Mouse (Mus musculus): Measurements from ENCODE around the gene Olfr1495. TPM values are rescaled to one million over a fixed set of nuclear protein-coding genes. Genes with fewer than 3 reads are reported as not detected.
"Not testable (repeated sequence)": the region's sequence is repeated elsewhere in the genome, so short reads cannot be mapped to it uniquely, and the experiment has no call there.

Gene Olfr1495
- not detected in 2 replicates for polyA plus RNA-seq (2016; fragmentation: Nextera tagmentation; extraction: Ambion mirVana)

GRCm38 (mm10) chr19:13764306-13764705 lies at the start of gene Olfr1495:
Gene Olfr1495 (plus strand): TSS chr19:13764606.
- Histone ChIP-seq H3K36me3 (replicated peaks) (no peaks in the 10 kb centered on the region), H3K27me3 (ENCODE audit: poor library complexity, severe bottlenecking) (no peaks in the 10 kb centered on the region), H3K4me3 (no peak within 1 kb of the TSS), H3K27ac (no peak within 1 kb of the TSS), H3K4me1 (no peaks in the 10 kb centered on the region), H3K9me3 (peaks cover 6% of the 10 kb centered on the region; the same call in 1 of the 2 replicates)
- DNase-seq (ENCODE audit: extremely low spot score, low spot score), result no peak
- WGBS, result 81% methylated on average over 3 of the region's 3 CpGs

DNA sequence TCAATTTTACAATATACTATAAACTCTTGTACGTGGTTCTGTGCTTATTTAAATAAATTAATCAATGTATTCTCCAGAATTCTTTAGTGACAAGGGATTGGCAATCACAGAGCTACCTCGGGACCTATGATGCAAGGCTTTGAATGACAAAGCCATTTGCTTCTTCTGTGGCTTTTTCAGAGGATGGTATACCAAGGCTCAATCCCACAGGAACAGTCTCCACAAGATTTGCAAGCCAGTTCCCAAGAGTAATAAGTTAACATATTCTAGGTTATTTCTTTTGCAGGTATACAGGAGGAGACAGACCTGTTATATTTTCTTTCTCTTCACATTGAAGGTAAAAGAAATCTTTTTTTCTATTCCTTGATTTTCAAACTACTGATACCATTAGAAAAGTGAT lies 41.4 kb upstream of the Olfr1495 start, which contains the start of gene Olfr1493-ps1:
Gene Olfr1493-ps1 (plus strand): TSS at position 301 of the 400 bp plus-strand sequence.
- peaks cover 8% of the 10 kb centered on the region; the same call in 1 of the 2 replicates for H3K9me3 ChIP-seq
- no peaks in the 10 kb centered on the region for H3K4me1 ChIP-seq
- 64% methylated on average over 2 of the region's 2 CpGs for WGBS
- no peaks in the 10 kb centered on the region for H3K27me3 ChIP-seq (ENCODE audit: poor library complexity, severe bottlenecking)
- no peak within 1 kb of the TSS for H3K27ac ChIP-seq
- DNase-seq (ENCODE audit: extremely low spot score, low spot score), result no peak
- no peaks in the 10 kb centered on the region for H3K36me3 ChIP-seq (replicated peaks)
- no peak within 1 kb of the TSS for H3K4me3 ChIP-seq

DNA sequence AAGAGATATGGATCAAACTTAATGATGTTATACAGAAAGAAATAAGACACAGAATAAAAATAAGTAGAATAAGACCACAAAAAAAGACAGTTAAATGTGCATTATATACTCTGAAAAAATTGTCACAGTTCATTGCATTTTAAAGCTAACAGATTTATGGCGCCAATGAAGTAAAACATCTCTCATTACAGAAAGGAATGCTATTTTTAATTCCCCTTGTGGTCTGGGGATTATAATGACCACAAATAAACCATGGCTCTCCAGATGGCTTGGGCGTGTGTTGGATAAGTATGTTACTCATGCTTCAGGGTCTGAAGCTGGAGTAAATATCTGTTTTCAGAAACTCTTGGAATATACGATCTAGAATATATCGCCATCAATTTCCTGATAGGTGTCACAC lies 25.0 kb upstream of the Olfr1495 start, which contains the start of gene Olfr1494:
Gene Olfr1494 (plus strand): TSS at position 301 of the 400 bp plus-strand sequence.
- WGBS, result 93% methylated on average over 4 of the region's 4 CpGs
- DNase-seq (ENCODE audit: extremely low spot score, low spot score), result no peak
- no peak within 1 kb of the TSS for H3K4me3 ChIP-seq
- H3K9me3 ChIP-seq, result peaks cover 10% of the 10 kb centered on the region; the same call in 1 of the 2 replicates
- no peaks in the 10 kb centered on the region for H3K36me3 ChIP-seq (replicated peaks)
- H3K4me1 ChIP-seq, result no peaks in the 10 kb centered on the region
- H3K27me3 ChIP-seq (ENCODE audit: poor library complexity, severe bottlenecking), result no peaks in the 10 kb centered on the region
- H3K27ac ChIP-seq, result no peak within 1 kb of the TSS

GRCm38 (mm10) chr19:13749366-13749765 lies 15.0 kb upstream of the Olfr1495 start:
- H3K4me1 ChIP-seq, result no peaks in the 10 kb centered on the region
- 97% methylated on average over 1 of the region's 1 CpGs for WGBS
- H3K9me3 ChIP-seq, result peaks cover 5% of the 10 kb centered on the region; the same call in 1 of the 2 replicates
- DNase-seq (ENCODE audit: extremely low spot score, low spot score), result no peak
- H3K4me3 ChIP-seq, result no peak overlapping the region
- no peaks in the 10 kb centered on the region for H3K36me3 ChIP-seq (replicated peaks)
- no peaks in the 10 kb centered on the region for H3K27me3 ChIP-seq (ENCODE audit: poor library complexity, severe bottlenecking)
- no peak overlapping the region for H3K27ac ChIP-seq

DNA sequence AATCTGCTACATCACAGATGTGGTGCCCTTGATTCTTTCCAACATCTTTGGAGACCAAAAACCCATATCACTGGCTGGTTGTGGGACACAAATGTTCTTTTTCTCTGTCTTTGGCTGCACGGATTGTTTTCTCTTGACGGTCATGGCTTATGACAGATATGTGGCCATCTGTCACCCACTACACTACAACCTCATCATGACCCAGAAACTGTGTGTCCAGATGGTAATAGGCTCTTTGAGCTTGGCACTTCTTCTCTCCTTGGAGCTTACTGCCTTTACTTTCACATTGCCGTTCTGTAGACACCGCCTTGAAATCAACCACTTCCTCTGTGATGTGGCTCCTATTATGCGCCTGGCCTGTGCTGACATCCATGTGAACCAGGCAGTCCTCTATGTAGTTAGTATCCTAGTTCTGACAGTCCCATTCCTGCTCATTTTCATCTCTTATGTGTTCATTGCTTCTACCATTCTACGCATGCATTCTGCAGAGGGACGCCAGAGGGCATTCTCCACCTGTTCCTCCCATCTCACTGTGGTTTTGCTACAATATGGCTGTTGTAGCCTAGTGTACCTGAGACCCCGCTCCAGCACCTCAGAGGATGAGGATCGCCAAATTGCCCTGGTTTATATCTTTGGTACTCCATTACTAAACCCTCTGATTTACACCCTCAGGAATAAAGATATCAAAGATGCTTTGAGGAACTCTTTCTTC lies 4.3 kb downstream of the Olfr1495 start:
- Histone ChIP-seq H3K4me3 (no peak overlapping the region), H3K27me3 (ENCODE audit: poor library complexity, severe bottlenecking) (no peaks in the 10 kb centered on the region)

GRCm38 (mm10) chr19:13777578-13777977 lies 13.2 kb downstream of the Olfr1495 start, which contains the start of gene Olfr1496:
Gene Olfr1496 (plus strand): TSS chr19:13777878.
- WGBS, result 92% methylated on average over 1 of the region's 1 CpGs
- no peaks in the 10 kb centered on the region for H3K27me3 ChIP-seq (ENCODE audit: poor library complexity, severe bottlenecking)

More for the DNA sequence above, 4.3 kb downstream of the Olfr1495 start:
- no peaks in the 10 kb centered on the region for H3K4me1 ChIP-seq
- H3K36me3 ChIP-seq (replicated peaks), result no peaks in the 10 kb centered on the region
- WGBS, result 91% methylated on average over 9 of the region's 9 CpGs
- H3K9me3 ChIP-seq, result peaks cover 6% of the 10 kb centered on the region; the same call in 1 of the 2 replicates
- H3K27ac ChIP-seq, result no peak overlapping the region
- DNase-seq (ENCODE audit: extremely low spot score, low spot score), result no peak

DNA sequence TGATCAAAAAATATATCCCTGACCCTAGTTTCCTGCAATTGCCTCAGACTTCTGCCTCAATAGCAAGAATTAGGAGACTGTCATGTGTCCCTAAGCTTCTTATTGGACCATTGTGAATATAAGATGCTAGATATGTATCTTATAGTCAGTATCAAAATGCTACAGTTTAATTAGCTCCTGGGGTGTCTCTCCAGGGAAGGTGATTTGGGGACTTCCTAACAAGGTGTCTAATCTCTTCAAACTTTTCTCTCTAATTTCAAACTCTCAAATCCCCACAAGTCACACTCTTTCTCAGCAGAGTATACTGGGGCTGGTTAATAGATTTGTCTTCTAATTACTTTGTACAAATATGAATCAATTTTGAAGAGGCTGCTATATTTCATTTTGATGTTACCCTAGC lies 33.7 kb downstream of the Olfr1495 start, which contains the start of gene Olfr1497:
Gene Olfr1497 (minus strand): TSS at position 101 of the 400 bp plus-strand sequence.
- no peak within 1 kb of the TSS for H3K4me3 ChIP-seq
- no peak for DNase-seq (ENCODE audit: extremely low spot score, low spot score)
- no peaks in the 10 kb centered on the region for H3K4me1 ChIP-seq
- no peaks in the 10 kb centered on the region for H3K36me3 ChIP-seq (replicated peaks)
- no peaks in the 10 kb centered on the region for H3K27me3 ChIP-seq (ENCODE audit: poor library complexity, severe bottlenecking)
- H3K27ac ChIP-seq, result no peak within 1 kb of the TSS
- no peaks in the 10 kb centered on the region for H3K9me3 ChIP-seq

More at GRCm38 (mm10) chr19:13777578-13777977, 13.2 kb downstream of the Olfr1495 start, which contains the start of gene Olfr1496:
- no peaks in the 10 kb centered on the region for H3K4me1 ChIP-seq
- no peak for DNase-seq (ENCODE audit: extremely low spot score, low spot score)
- no peak within 1 kb of the TSS for H3K4me3 ChIP-seq
- H3K36me3 ChIP-seq (replicated peaks), result no peaks in the 10 kb centered on the region
- no peak within 1 kb of the TSS for H3K27ac ChIP-seq
- H3K9me3 ChIP-seq, result no peaks in the 10 kb centered on the region

GRCm38 (mm10) chr19:13805486-13805885 lies 41.1 kb downstream of the Olfr1495 start:
- WGBS, result 77% methylated on average over 1 of the region's 1 CpGs
- H3K4me1 ChIP-seq; H3K9me3 ChIP-seq; DNase-seq (ENCODE audit: extremely low spot score, low spot score); H3K4me3 ChIP-seq; H3K27me3 ChIP-seq (ENCODE audit: poor library complexity, severe bottlenecking); H3K36me3 ChIP-seq (replicated peaks); H3K27ac ChIP-seq: not testable (repeated sequence)

DNA sequence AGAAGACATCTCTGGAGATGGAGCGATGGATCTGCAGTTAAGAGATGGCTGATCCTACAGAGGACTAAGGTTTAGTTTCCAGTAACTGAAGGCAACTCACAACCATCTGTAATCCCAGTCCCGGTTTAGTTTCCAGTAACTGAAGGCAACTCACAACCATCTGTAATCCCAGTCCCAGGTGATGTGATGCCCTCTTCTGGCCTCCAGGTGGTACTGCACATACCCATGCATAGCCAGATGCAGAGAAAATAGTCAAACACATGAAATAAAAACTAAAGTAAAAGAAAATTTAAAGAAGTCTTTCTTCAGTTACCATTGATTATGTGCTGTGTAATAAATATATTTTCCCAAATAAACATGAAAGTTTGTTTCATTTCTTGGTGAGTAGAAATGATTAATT lies 48.4 kb downstream of the Olfr1495 start:
- H3K36me3 ChIP-seq (replicated peaks), result no peaks in the 10 kb centered on the region
- no peaks in the 10 kb centered on the region for H3K27me3 ChIP-seq (ENCODE audit: poor library complexity, severe bottlenecking)
- H3K27ac ChIP-seq, result no peak overlapping the region
- WGBS, result 64% methylated on average over 2 of the region's 2 CpGs
- no peaks in the 10 kb centered on the region for H3K9me3 ChIP-seq
- H3K4me3 ChIP-seq, result no peak overlapping the region
- no peaks in the 10 kb centered on the region for H3K4me1 ChIP-seq
- DNase-seq (ENCODE audit: extremely low spot score, low spot score), result no peak

GRCm38 (mm10) chr19:13818827-13819226 lies 54.4 kb downstream of the Olfr1495 start:
- H3K4me3 ChIP-seq, result no peak overlapping the region
- no peaks in the 10 kb centered on the region for H3K4me1 ChIP-seq
- WGBS, result 38% methylated on average over 5 of the region's 5 CpGs
- H3K36me3 ChIP-seq (replicated peaks), result no peaks in the 10 kb centered on the region
- no peaks in the 10 kb centered on the region for H3K27me3 ChIP-seq (ENCODE audit: poor library complexity, severe bottlenecking)
- H3K9me3 ChIP-seq, result no peaks in the 10 kb centered on the region
- H3K27ac ChIP-seq, result no peak overlapping the region
- no peak for DNase-seq (ENCODE audit: extremely low spot score, low spot score)

GRCm38 (mm10) chr19:13819347-13819746 lies 54.9 kb downstream of the Olfr1495 start, which contains the start of gene Olfr1499:
Gene Olfr1499 (minus strand): TSS chr19:13819447.
- H3K4me3 ChIP-seq, result no peak within 1 kb of the TSS
- H3K27ac ChIP-seq, result no peak within 1 kb of the TSS
- H3K36me3 ChIP-seq (replicated peaks), result no peaks in the 10 kb centered on the region
- no peaks in the 10 kb centered on the region for H3K4me1 ChIP-seq
- no peak for DNase-seq (ENCODE audit: extremely low spot score, low spot score)
- no peaks in the 10 kb centered on the region for H3K27me3 ChIP-seq (ENCODE audit: poor library complexity, severe bottlenecking)
- no peaks in the 10 kb centered on the region for H3K9me3 ChIP-seq
